Mouse (Mus musculus): ENCODE data around the gene Sost. TPM values are rescaled to one million over a fixed set of nuclear protein-coding genes. Genes with fewer than 3 reads are reported as not detected.
A peak's percentile ranks its signal among the peaks of the same experiment; 100 is the strongest.

Sost gene
- polyA plus RNA-seq, 1 experiment = 0.18 TPM

- DNase-seq (ENCODE audit: extremely low spot score in 1 of 2, low spot score in 1 of 2) = no peak
Measured at GRCm38 (mm10) chr11:101953441-101953840, 13.4 kb downstream of the Sost start.

- no peak for DNase-seq (ENCODE audit: extremely low spot score in 1 of 2, low spot score in 1 of 2)
Measured at GRCm38 (mm10) chr11:101952541-101953341, 14.1 kb downstream of the Sost start.

- DNase-seq (ENCODE audit: extremely low spot score in 1 of 2, low spot score in 1 of 2) = no peak
Measured at GRCm38 (mm10) chr11:101950021-101950420, 16.8 kb downstream of the Sost start.

GRCm38 (mm10) chr11:101946525-101946924, 20.3 kb downstream of the Sost start:
- no peak for DNase-seq (ENCODE audit: extremely low spot score in 1 of 2, low spot score in 1 of 2)

GRCm38 (mm10) chr11:101943055-101943454, 23.8 kb downstream of the Sost start:
- DNase-seq (ENCODE audit: extremely low spot score in 1 of 2, low spot score in 1 of 2) = no peak

GRCm38 (mm10) chr11:101937108-101937507, 29.7 kb downstream of the Sost start:
- DNase-seq (ENCODE audit: extremely low spot score in 1 of 2, low spot score in 1 of 2) = no peak

- no peak for DNase-seq (ENCODE audit: extremely low spot score in 1 of 2, low spot score in 1 of 2)
Measured at GRCm38 (mm10) chr11:101936421-101936820, 30.4 kb downstream of the Sost start.

GRCm38 (mm10) chr11:101935743-101936142, 31.1 kb downstream of the Sost start:
- no peak for DNase-seq (ENCODE audit: extremely low spot score in 1 of 2, low spot score in 1 of 2)

- no peak for DNase-seq (ENCODE audit: extremely low spot score in 1 of 2, low spot score in 1 of 2)
Measured at GRCm38 (mm10) chr11:101931978-101932377, 34.8 kb downstream of the Sost start.

- DNase-seq (ENCODE audit: extremely low spot score in 1 of 2, low spot score in 1 of 2) = no peak
Measured at GRCm38 (mm10) chr11:101928030-101928762, 38.6 kb downstream of the Sost start.

- DNase-seq (ENCODE audit: extremely low spot score in 1 of 2, low spot score in 1 of 2) = no peak
Measured at GRCm38 (mm10) chr11:101926951-101927589, 39.7 kb downstream of the Sost start.

GRCm38 (mm10) chr11:101925636-101926035, 41.2 kb downstream of the Sost start:
- DNase-seq (ENCODE audit: extremely low spot score in 1 of 2, low spot score in 1 of 2) = no peak

GRCm38 (mm10) chr11:101924441-101924976, 42.3 kb downstream of the Sost start:
- DNase-seq (ENCODE audit: extremely low spot score in 1 of 2, low spot score in 1 of 2) = no peak

- DNase-seq (ENCODE audit: extremely low spot score in 1 of 2, low spot score in 1 of 2) = no peak
Measured at GRCm38 (mm10) chr11:101923988-101924387, 42.8 kb downstream of the Sost start.

- peak in 1 of 2 experiments; percentile 40 for DNase-seq (ENCODE audit: extremely low spot score in 1 of 2, low spot score in 1 of 2)
Measured at GRCm38 (mm10) chr11:101921361-101921952, 45.4 kb downstream of the Sost start.

GRCm38 (mm10) chr11:101919660-101920059, 47.2 kb downstream of the Sost start:
- peak; percentile 71 to 95 for DNase-seq (ENCODE audit: extremely low spot score in 1 of 2, low spot score in 1 of 2)

GRCm38 (mm10) chr11:101918609-101919008, 48.2 kb downstream of the Sost start:
- DNase-seq (ENCODE audit: extremely low spot score in 1 of 2, low spot score in 1 of 2) = no peak

- no peak for DNase-seq (ENCODE audit: extremely low spot score in 1 of 2, low spot score in 1 of 2)
Measured at GRCm38 (mm10) chr11:101916772-101917171, 50.0 kb downstream of the Sost start.

GRCm38 (mm10) chr11:101913591-101913990, 53.2 kb downstream of the Sost start:
- no peak for DNase-seq (ENCODE audit: extremely low spot score in 1 of 2, low spot score in 1 of 2)
